Mouse (Mus musculus) forebrain, embryonic 15.5 days (tissue): ENCODE data around the gene Lrpap1. TPM values are rescaled to one million over a fixed set of nuclear protein-coding genes. Genes with fewer than 3 reads are reported as not detected.

Experiments used
- ATAC-seq: fragments of 200-750 bp; cut with Nextera tagmentation; replicated peaks from 2 replicates; pipeline ENCODE4 v1.8.0; 2017; ENCODE audit warnings: mild to moderate bottlenecking, moderate TSS enrichment, moderate library complexity
- H3K27ac ChIP-seq: fragments of 300-500 bp; sonication (generic); replicated peaks from 2 replicates; pipeline ENCODE4 v1.5.1; 2015; ENCODE audit warnings: mild to moderate bottlenecking, inconsistent platforms
- H3K27me3 ChIP-seq: fragments of 300-500 bp; sonication (generic); 2 replicates; pipeline ENCODE4 v1.6.1; 2015; ENCODE audit warnings: inconsistent platforms
- H3K36me3 ChIP-seq: fragments of 300-500 bp; sonication (generic); 2 replicates; pipeline ENCODE4 v1.6.1; 2015; ENCODE audit warnings: mild to moderate bottlenecking, inconsistent platforms
- H3K4me1 ChIP-seq: fragments of 300-500 bp; sonication (generic); 2 replicates; pipeline ENCODE4 v1.6.1; 2015; ENCODE audit warnings: inconsistent platforms
- H3K4me2 ChIP-seq: fragments of 300-500 bp; sonication (generic); replicated peaks from 2 replicates; pipeline ENCODE4 v1.6.1; 2015; ENCODE audit warnings: mild to moderate bottlenecking, inconsistent platforms
- H3K4me3 ChIP-seq: fragments of 300-500 bp; sonication (generic); 2 replicates; pipeline ENCODE4 v1.5.1; 2015; ENCODE audit warnings: mild to moderate bottlenecking, inconsistent platforms
- H3K9ac ChIP-seq: fragments of 300-500 bp; sonication (generic); replicated peaks from 2 replicates; pipeline ENCODE4 v1.6.1; 2015; ENCODE audit warnings: mild to moderate bottlenecking, inconsistent platforms
- H3K9me3 ChIP-seq: fragments of 300-500 bp; sonication (generic); 2 replicates; pipeline ENCODE4 v1.6.1; 2016; ENCODE audit warnings: inconsistent platforms
- WGBS: fragments of 180-500 bp; shearing (Covaris S2); methylation state at CpG from one replicate; pipeline ENCODE4 v1.1.7; 2015; ENCODE audit warnings: mixed read lengths; 5-methylcytosine and 5-hydroxymethylcytosine counted together
- polyA plus RNA-seq: library from polyadenylated mRNA; unstranded; fragments of >200 nt; fragmentation: Nextera tagmentation; extraction: Ambion mirVana; gene quantifications from 2 replicates; pipeline ENCODE4 v1.2.1, GENCODE M21; 2015

The Lrpap1 gene
- 146 and 152 TPM in 2 replicates for polyA plus RNA-seq

- under 1% methylated on average over 38 of the region's 39 CpGs for WGBS
- ATAC-seq, result peak; percentile 96
Observed at GRCm38 (mm10) chr5:35104960-35105921, at the start of gene Lrpap1. Gene Lrpap1, minus strand, starts transcription at chr5:35105766.

GRCm38 (mm10) chr5:35149939-35150338 lies 44.4 kb upstream of the Lrpap1 start:
- no peak for ATAC-seq
- H3K27me3 ChIP-seq, result no peaks in the 10 kb centered on the region
- no peak overlapping the region for H3K9ac ChIP-seq
- no peak overlapping the region for H3K4me3 ChIP-seq
- H3K27ac ChIP-seq, result no peak overlapping the region
- H3K4me1 ChIP-seq, result peaks cover 17% of the 10 kb centered on the region
- no peak overlapping the region for H3K4me2 ChIP-seq
- H3K36me3 ChIP-seq, result no peaks in the 10 kb centered on the region
- WGBS, result 76% methylated on average over 5 of the region's 5 CpGs
- no peaks in the 10 kb centered on the region for H3K9me3 ChIP-seq

More at GRCm38 (mm10) chr5:35104960-35105921, at the start of gene Lrpap1:
- no peaks in the 10 kb centered on the region for H3K9me3 ChIP-seq
- peaks cover 27% of the 10 kb centered on the region for H3K4me1 ChIP-seq
- H3K9ac ChIP-seq, result peak within 1 kb of the TSS; percentile 68
- peak within 1 kb of the TSS; percentile 56 for H3K4me2 ChIP-seq
- no peaks in the 10 kb centered on the region for H3K27me3 ChIP-seq
- H3K27ac ChIP-seq, result peak within 1 kb of the TSS; percentile 81
- peak within 1 kb of the TSS; percentile 73 for H3K4me3 ChIP-seq
- H3K36me3 ChIP-seq, result peaks cover 24% of the 10 kb centered on the region

GRCm38 (mm10) chr5:35149526-35149925 lies 44.0 kb upstream of the Lrpap1 start:
- no peak overlapping the region for H3K27ac ChIP-seq
- H3K27me3 ChIP-seq, result no peaks in the 10 kb centered on the region
- no peak for ATAC-seq
- H3K9ac ChIP-seq, result no peak overlapping the region
- H3K4me1 ChIP-seq, result peaks cover 17% of the 10 kb centered on the region
- no peaks in the 10 kb centered on the region for H3K9me3 ChIP-seq
- 86% methylated on average over 4 of the region's 4 CpGs for WGBS
- H3K4me2 ChIP-seq, result no peak overlapping the region
- H3K36me3 ChIP-seq, result no peaks in the 10 kb centered on the region
- no peak overlapping the region for H3K4me3 ChIP-seq

GRCm38 (mm10) chr5:35147963-35148767 lies 42.6 kb upstream of the Lrpap1 start:
- no peaks in the 10 kb centered on the region for H3K9me3 ChIP-seq
- no peaks in the 10 kb centered on the region for H3K36me3 ChIP-seq
- H3K27me3 ChIP-seq, result no peaks in the 10 kb centered on the region
- 45% methylated on average over 8 of the region's 8 CpGs for WGBS
- ATAC-seq, result peak; percentile 76
- peaks cover 27% of the 10 kb centered on the region for H3K4me1 ChIP-seq
- H3K4me2 ChIP-seq, result no peak overlapping the region
- peak overlapping the region; percentile 80 for H3K27ac ChIP-seq
- H3K4me3 ChIP-seq, result no peak overlapping the region
- no peak overlapping the region for H3K9ac ChIP-seq

- H3K27ac ChIP-seq, result peak overlapping the region; percentile 80
- H3K9me3 ChIP-seq, result no peaks in the 10 kb centered on the region
- H3K27me3 ChIP-seq, result no peaks in the 10 kb centered on the region
- peaks cover 32% of the 10 kb centered on the region for H3K4me1 ChIP-seq
- no peaks in the 10 kb centered on the region for H3K36me3 ChIP-seq
- no peak overlapping the region for H3K4me2 ChIP-seq
- H3K4me3 ChIP-seq, result no peak overlapping the region
- peak; percentile 52; the same call in 1 of the 2 replicates for ATAC-seq
- 34% methylated on average over 2 of the region's 2 CpGs for WGBS
- H3K9ac ChIP-seq, result no peak overlapping the region
Observed at GRCm38 (mm10) chr5:35147155-35147962, 41.8 kb upstream of the Lrpap1 start.

- ATAC-seq, result no peak
- Histone ChIP-seq H3K9ac (no peak overlapping the region), H3K27ac (peak overlapping the region; percentile 80), H3K9me3 (no peaks in the 10 kb centered on the region), H3K27me3 (no peaks in the 10 kb centered on the region), H3K4me1 (peaks cover 38% of the 10 kb centered on the region), H3K36me3 (no peaks in the 10 kb centered on the region), H3K4me2 (no peak overlapping the region), H3K4me3 (no peak overlapping the region)
- 65% methylated on average over 2 of the region's 2 CpGs for WGBS
Observed at GRCm38 (mm10) chr5:35146747-35147146, 41.2 kb upstream of the Lrpap1 start.

- Histone ChIP-seq H3K4me3 (no peak overlapping the region), H3K4me1 (peaks cover 57% of the 10 kb centered on the region), H3K4me2 (no peak overlapping the region), H3K36me3 (no peaks in the 10 kb centered on the region), H3K27me3 (no peaks in the 10 kb centered on the region), H3K9me3 (no peaks in the 10 kb centered on the region), H3K9ac (no peak overlapping the region), H3K27ac (no peak overlapping the region)
- ATAC-seq, result no peak
- 79% methylated on average over 2 of the region's 2 CpGs for WGBS
Observed at GRCm38 (mm10) chr5:35144716-35145115, 39.1 kb upstream of the Lrpap1 start.

GRCm38 (mm10) chr5:35143460-35144245 lies 38.1 kb upstream of the Lrpap1 start:
- ATAC-seq, result no peak
- 41% methylated on average over 10 of the region's 10 CpGs for WGBS
- no peak overlapping the region for H3K27ac ChIP-seq
- H3K36me3 ChIP-seq, result no peaks in the 10 kb centered on the region
- H3K4me1 ChIP-seq, result peaks cover 68% of the 10 kb centered on the region
- H3K27me3 ChIP-seq, result no peaks in the 10 kb centered on the region
- no peak overlapping the region for H3K4me3 ChIP-seq
- no peak overlapping the region for H3K4me2 ChIP-seq
- H3K9me3 ChIP-seq, result no peaks in the 10 kb centered on the region
- no peak overlapping the region for H3K9ac ChIP-seq

GRCm38 (mm10) chr5:35142910-35143309 lies 37.3 kb upstream of the Lrpap1 start:
- Histone ChIP-seq H3K27me3 (no peaks in the 10 kb centered on the region), H3K4me3 (no peak overlapping the region), H3K9ac (no peak overlapping the region), H3K9me3 (no peaks in the 10 kb centered on the region), H3K36me3 (no peaks in the 10 kb centered on the region), H3K27ac (no peak overlapping the region), H3K4me1 (peaks cover 74% of the 10 kb centered on the region), H3K4me2 (no peak overlapping the region)
- 32% methylated on average over 1 of the region's 1 CpGs for WGBS
- no peak for ATAC-seq

- Histone ChIP-seq H3K4me1 (peaks cover 67% of the 10 kb centered on the region), H3K27ac (peak overlapping the region; percentile 86), H3K9ac (no peak overlapping the region), H3K9me3 (no peaks in the 10 kb centered on the region), H3K4me2 (no peak overlapping the region), H3K4me3 (no peak overlapping the region), H3K27me3 (no peaks in the 10 kb centered on the region), H3K36me3 (no peaks in the 10 kb centered on the region)
- 22% methylated on average over 3 of the region's 3 CpGs for WGBS
- peak; percentile 36 for ATAC-seq
Observed at GRCm38 (mm10) chr5:35141316-35141715, 35.8 kb upstream of the Lrpap1 start.

- Histone ChIP-seq H3K27me3 (no peaks in the 10 kb centered on the region), H3K9me3 (no peaks in the 10 kb centered on the region), H3K27ac (peak overlapping the region; percentile 95), H3K4me3 (no peak overlapping the region), H3K36me3 (no peaks in the 10 kb centered on the region), H3K9ac (no peak overlapping the region), H3K4me2 (0 out of 2 replicates have a peak overlapping the region, but pooled peaks have one; percentile 7), H3K4me1 (peaks cover 58% of the 10 kb centered on the region)
- peak; percentile 54 for ATAC-seq
- 41% methylated on average over 11 of the region's 11 CpGs for WGBS
Observed at GRCm38 (mm10) chr5:35138183-35138611, 32.6 kb upstream of the Lrpap1 start.
